Mouse (Mus musculus): ENCODE data around the gene Zpr1. TPM values are rescaled to one million over a fixed set of nuclear protein-coding genes. Genes with fewer than 3 reads are reported as not detected.
A peak's percentile ranks its signal among the peaks of the same experiment; 100 is the strongest.

Zpr1 gene
- 77.7 and 80.6 TPM in 2 replicates for polyA plus RNA-seq (2015; fragmentation: Nextera tagmentation; extraction: Ambion mirVana)

DNA sequence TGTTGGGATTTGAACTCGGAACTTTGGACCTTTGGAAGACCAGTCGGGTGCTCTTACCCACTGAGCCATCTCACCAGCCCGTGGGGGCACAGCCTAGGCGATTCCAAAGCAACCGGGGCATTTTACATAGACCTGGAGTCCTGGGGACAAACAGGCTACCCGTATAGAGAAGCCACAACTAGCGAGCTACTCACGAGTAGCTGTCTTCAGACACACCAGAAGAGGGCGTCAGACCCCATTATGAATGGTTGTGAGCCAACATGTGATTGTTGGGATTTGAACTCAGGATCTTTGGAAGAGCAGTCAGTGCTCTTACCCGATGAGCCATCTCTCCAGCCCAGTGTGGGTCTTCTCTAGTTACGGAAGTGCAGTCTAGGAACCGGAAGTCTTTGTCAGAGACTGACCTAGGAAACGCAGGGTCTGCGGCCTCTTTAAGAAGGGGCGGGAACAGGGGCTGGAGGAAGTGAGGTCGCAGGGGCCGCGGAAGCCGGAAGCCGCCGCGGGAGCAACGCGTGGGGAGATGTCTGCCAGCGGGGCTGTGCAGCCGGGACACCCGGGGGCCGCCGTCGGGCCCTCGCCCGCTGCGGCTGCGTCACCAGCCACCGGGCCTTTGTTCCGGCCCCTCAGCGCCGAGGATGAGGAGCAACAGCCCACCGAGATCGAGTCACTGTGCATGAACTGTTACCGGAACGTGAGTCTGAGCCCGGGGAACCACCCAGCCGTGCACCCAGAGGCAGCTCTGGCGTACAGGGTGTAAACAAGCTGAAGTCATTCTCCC is at the start of gene Zpr1:
Gene Zpr1 (plus strand): TSS at position 388 of the 778 bp plus-strand sequence.
- Histone ChIP-seq H3K9ac (replicated peaks; ENCODE audit: low read depth, low read length) (peak within 1 kb of the TSS; percentile 71), H3K27me3 (replicated peaks; ENCODE audit: control insufficient read depth, insufficient read depth, low read length) (peaks cover 10% of the 10 kb centered on the region; the same call in 1 of the 2 replicates), H3K36me3 (ENCODE audit: control insufficient read depth, insufficient read depth) (peaks cover 23% of the 10 kb centered on the region), H3K27ac (ENCODE audit: low read length) (peak within 1 kb of the TSS; percentile 37), H3K4me3 (replicated peaks; ENCODE audit: low read length) (peak within 1 kb of the TSS; percentile 70), H3K9me3 (ENCODE audit: control insufficient read depth, low read length) (no peaks in the 10 kb centered on the region), H3K4me2 (ENCODE audit: low read length) (peak within 1 kb of the TSS; percentile 86), H3K4me1 (replicated peaks; ENCODE audit: control insufficient read depth, insufficient read depth, low read length) (peaks cover 16% of the 10 kb centered on the region)
- 5% methylated on average over 42 of the region's 45 CpGs for WGBS
- ATAC-seq = peak; percentile 97

DNA sequence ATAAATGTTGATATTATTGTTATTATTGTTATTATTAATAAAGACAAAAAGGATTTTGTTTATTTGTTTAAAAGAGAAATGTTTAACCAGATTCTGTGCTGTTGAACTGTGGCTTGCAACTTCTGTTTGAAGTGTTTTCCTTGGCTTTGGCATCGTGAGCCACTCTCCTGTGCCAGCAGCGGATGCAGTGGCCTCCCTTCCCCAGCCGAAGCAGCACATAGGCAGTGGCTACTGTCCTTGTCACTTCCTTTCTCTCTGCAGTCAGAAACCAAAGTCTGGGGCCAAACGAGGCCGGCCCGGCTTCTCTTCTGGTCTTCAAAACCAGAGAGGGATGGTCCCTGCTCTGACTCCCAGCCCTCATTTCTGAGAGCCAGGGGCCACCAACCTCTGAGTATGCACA is 49.8 kb upstream of the Zpr1 start:
- Histone ChIP-seq H3K36me3 (ENCODE audit: control insufficient read depth, insufficient read depth) (peaks cover 14% of the 10 kb centered on the region), H3K4me2 (ENCODE audit: low read length) (no peak overlapping the region), H3K27me3 (replicated peaks; ENCODE audit: control insufficient read depth, insufficient read depth, low read length) (no peaks in the 10 kb centered on the region), H3K9me3 (ENCODE audit: control insufficient read depth, low read length) (no peaks in the 10 kb centered on the region), H3K4me3 (replicated peaks; ENCODE audit: low read length) (no peak overlapping the region), H3K4me1 (replicated peaks; ENCODE audit: control insufficient read depth, insufficient read depth, low read length) (no peaks in the 10 kb centered on the region), H3K27ac (ENCODE audit: low read length) (no peak overlapping the region), H3K9ac (replicated peaks; ENCODE audit: low read depth, low read length) (no peak overlapping the region)
- 84% methylated on average over 6 of the region's 6 CpGs for WGBS
- no peak for ATAC-seq

DNA sequence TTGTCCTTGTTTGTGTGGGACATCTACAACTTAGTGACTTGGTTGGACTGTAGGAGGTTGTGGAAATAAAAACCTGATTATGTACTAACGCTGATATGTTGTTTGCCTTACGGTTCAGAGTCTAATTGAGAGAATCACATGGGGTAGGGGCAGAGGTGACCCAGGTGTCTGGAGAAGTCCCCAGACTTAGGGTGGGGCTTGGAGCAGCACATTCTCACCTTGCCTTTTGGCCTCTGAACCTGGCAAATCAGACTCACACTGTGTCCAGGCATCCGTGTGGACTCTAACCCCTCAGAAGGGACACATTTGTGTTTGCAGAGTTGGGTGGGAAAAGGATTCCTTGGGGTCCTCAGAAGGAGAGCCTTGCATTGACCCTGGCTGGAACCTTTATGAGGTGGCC is 48.8 kb upstream of the Zpr1 start:
- Histone ChIP-seq H3K4me3 (replicated peaks; ENCODE audit: low read length) (no peak overlapping the region), H3K4me1 (replicated peaks; ENCODE audit: control insufficient read depth, insufficient read depth, low read length) (no peaks in the 10 kb centered on the region), H3K36me3 (ENCODE audit: control insufficient read depth, insufficient read depth) (peaks cover 14% of the 10 kb centered on the region), H3K4me2 (ENCODE audit: low read length) (no peak overlapping the region), H3K9ac (replicated peaks; ENCODE audit: low read depth, low read length) (no peak overlapping the region), H3K27ac (ENCODE audit: low read length) (no peak overlapping the region), H3K27me3 (replicated peaks; ENCODE audit: control insufficient read depth, insufficient read depth, low read length) (0 out of 2 replicates have a peak, but pooled peaks cover 2% of the 10 kb centered on the region), H3K9me3 (ENCODE audit: control insufficient read depth, low read length) (no peaks in the 10 kb centered on the region)
- WGBS = 91% methylated on average over 3 of the region's 3 CpGs
- ATAC-seq = no peak

DNA sequence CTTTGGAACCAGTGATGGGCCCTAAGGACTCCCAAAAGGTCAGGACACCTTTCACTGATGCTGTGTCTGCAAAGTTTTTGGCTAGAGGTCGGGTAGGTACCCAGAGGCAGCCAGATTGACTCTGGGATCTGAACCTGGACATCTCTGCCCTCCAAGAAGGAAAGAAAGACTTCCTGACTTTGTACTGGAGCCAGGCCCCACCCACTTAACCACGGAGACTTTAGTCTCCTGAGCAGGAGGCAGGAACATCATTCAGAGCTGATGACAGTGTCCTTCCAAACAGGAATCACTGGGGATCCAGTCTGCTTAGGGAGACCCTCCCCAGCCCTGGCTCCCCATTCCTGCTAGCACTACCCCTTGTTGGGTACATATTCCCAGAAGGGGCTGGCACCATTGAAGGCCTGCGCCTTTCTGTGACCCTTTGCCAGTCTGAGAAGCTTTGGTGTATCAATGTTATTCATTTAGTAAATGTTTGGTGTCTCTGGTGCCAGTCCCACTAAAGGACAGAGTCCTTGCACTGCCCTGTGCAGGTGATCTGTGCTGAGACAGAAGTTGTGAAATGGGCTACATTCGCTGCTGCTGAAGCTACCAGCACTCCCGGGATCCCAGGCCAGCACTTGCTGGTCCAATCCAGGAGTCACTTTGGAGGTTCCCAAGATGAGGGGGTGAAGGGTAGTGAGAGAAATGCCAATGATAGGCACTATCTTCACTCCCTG is 47.8 kb upstream of the Zpr1 start:
- H3K9ac ChIP-seq (replicated peaks; ENCODE audit: low read depth, low read length) = no peak overlapping the region
- peaks cover 14% of the 10 kb centered on the region for H3K36me3 ChIP-seq (ENCODE audit: control insufficient read depth, insufficient read depth)
- H3K27ac ChIP-seq (ENCODE audit: low read length) = no peak overlapping the region
- no peaks in the 10 kb centered on the region for H3K9me3 ChIP-seq (ENCODE audit: control insufficient read depth, low read length)
- 64% methylated on average over 5 of the region's 5 CpGs for WGBS
- H3K27me3 ChIP-seq (replicated peaks; ENCODE audit: control insufficient read depth, insufficient read depth, low read length) = 0 out of 2 replicates have a peak, but pooled peaks cover 2% of the 10 kb centered on the region
- H3K4me3 ChIP-seq (replicated peaks; ENCODE audit: low read length) = no peak overlapping the region
- peaks cover under 1% of the 10 kb centered on the region; the same call in 1 of the 2 replicates for H3K4me1 ChIP-seq (replicated peaks; ENCODE audit: control insufficient read depth, insufficient read depth, low read length)
- no peak overlapping the region for H3K4me2 ChIP-seq (ENCODE audit: low read length)
- ATAC-seq = no peak

DNA sequence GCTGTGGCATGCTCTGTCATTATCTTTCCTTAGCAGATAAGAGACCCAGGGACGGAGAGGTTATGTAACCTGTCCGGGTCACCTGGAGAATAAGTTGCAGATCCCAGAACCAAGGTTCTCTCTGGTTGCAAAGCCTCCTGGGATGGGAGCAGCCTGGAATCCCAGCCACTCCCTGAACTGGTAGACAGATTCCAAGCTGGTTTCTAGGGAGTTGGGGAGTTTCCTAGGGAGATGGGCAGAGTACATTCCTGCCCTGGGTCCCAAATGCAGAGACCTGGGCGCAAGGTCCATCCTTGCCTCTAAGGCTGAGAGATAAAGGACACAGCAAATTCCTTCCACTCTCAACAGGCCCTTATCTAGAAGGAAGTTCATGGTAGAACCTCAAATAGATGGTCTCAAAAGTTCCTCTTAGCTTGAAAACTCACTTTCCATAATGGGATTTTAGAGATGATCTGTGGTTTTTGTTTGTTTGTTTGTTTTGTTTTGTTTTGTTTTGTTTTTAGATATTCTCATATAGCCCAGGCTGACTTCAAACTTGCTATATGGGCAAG is 45.7 kb upstream of the Zpr1 start:
- H3K27me3 ChIP-seq (replicated peaks; ENCODE audit: control insufficient read depth, insufficient read depth, low read length) = 0 out of 2 replicates have a peak, but pooled peaks cover 2% of the 10 kb centered on the region
- no peak overlapping the region for H3K9ac ChIP-seq (replicated peaks; ENCODE audit: low read depth, low read length)
- no peak overlapping the region for H3K4me2 ChIP-seq (ENCODE audit: low read length)
- ATAC-seq = no peak
- H3K4me3 ChIP-seq (replicated peaks; ENCODE audit: low read length) = no peak overlapping the region
- H3K9me3 ChIP-seq (ENCODE audit: control insufficient read depth, low read length) = no peaks in the 10 kb centered on the region
- WGBS = 90% methylated on average over 3 of the region's 3 CpGs
- no peak overlapping the region for H3K27ac ChIP-seq (ENCODE audit: low read length)
- peaks cover 6% of the 10 kb centered on the region; the same call in 1 of the 2 replicates for H3K4me1 ChIP-seq (replicated peaks; ENCODE audit: control insufficient read depth, insufficient read depth, low read length)
- H3K36me3 ChIP-seq (ENCODE audit: control insufficient read depth, insufficient read depth) = 0 out of 2 replicates have a peak, but pooled peaks cover 3% of the 10 kb centered on the region

DNA sequence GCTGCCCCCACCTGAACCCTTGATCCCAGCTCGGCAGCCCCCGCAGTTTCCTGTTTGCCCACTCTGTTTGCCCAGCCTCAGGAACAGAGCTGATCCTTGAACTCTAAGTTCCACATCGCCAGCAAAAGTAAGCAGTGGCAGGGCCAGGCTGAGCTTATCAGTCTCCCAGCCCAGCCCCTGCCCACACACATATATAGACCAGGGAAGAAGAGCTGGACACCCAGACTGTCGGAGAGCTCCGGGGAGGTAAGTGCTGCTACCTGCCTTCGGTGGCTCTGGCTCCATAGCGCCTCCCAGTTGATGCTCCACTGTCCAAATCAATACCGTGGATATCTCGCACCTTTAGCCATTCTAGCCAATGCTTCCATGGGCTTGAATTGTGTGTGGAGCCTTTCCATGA is 44.4 kb upstream of the Zpr1 start, which contains the start of gene Apoa1:
Gene Apoa1 (plus strand): TSS at position 90 of the 400 bp plus-strand sequence.
- 72% methylated on average over 9 of the region's 9 CpGs for WGBS
- Histone ChIP-seq H3K27me3 (replicated peaks; ENCODE audit: control insufficient read depth, insufficient read depth, low read length) (0 out of 2 replicates have a peak, but pooled peaks cover 2% of the 10 kb centered on the region), H3K4me3 (replicated peaks; ENCODE audit: low read length) (no peak within 1 kb of the TSS), H3K27ac (ENCODE audit: low read length) (no peak within 1 kb of the TSS), H3K9ac (replicated peaks; ENCODE audit: low read depth, low read length) (no peak within 1 kb of the TSS), H3K36me3 (ENCODE audit: control insufficient read depth, insufficient read depth) (no peaks in the 10 kb centered on the region), H3K9me3 (ENCODE audit: control insufficient read depth, low read length) (no peaks in the 10 kb centered on the region), H3K4me1 (replicated peaks; ENCODE audit: control insufficient read depth, insufficient read depth, low read length) (peaks cover 6% of the 10 kb centered on the region; the same call in 1 of the 2 replicates), H3K4me2 (ENCODE audit: low read length) (no peak within 1 kb of the TSS)
- ATAC-seq = no peak

DNA sequence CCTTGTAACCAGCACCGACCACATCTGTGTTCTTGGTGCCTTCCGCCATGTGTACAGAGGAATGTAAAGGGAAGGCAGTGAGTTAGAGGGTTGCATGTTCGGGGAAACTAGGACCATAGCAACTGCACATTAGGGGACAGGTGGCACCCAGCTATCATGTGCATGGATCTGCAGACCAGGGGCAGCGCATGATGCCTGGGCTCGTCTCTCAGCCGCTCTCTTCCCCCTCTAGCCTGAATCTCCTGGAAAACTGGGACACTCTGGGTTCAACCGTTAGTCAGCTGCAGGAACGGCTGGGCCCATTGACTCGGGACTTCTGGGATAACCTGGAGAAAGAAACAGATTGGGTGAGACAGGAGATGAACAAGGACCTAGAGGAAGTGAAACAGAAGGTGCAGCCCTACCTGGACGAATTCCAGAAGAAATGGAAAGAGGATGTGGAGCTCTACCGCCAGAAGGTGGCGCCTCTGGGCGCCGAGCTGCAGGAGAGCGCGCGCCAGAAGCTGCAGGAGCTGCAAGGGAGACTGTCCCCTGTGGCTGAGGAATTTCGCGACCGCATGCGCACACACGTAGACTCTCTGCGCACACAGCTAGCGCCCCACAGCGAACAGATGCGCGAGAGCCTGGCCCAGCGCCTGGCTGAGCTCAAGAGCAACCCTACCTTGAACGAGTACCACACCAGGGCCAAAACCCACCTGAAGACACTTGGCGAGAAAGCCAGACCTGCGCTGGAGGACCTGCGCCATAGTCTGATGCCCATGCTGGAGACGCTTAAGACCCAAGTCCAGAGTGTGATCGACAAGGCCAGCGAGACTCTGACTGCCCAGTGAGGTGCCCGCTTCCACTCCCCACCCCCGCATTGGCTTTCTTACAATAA is 43.1 kb upstream of the Zpr1 start:
- Histone ChIP-seq H3K36me3 (ENCODE audit: control insufficient read depth, insufficient read depth) (no peaks in the 10 kb centered on the region), H3K4me2 (ENCODE audit: low read length) (peak overlapping the region; percentile 73), H3K27ac (ENCODE audit: low read length) (no peak overlapping the region), H3K4me1 (replicated peaks; ENCODE audit: control insufficient read depth, insufficient read depth, low read length) (peaks cover 6% of the 10 kb centered on the region; the same call in 1 of the 2 replicates), H3K9ac (replicated peaks; ENCODE audit: low read depth, low read length) (peak overlapping the region; percentile 61), H3K27me3 (replicated peaks; ENCODE audit: control insufficient read depth, insufficient read depth, low read length) (0 out of 2 replicates have a peak, but pooled peaks cover 2% of the 10 kb centered on the region), H3K4me3 (replicated peaks; ENCODE audit: low read length) (peak overlapping the region; percentile 48), H3K9me3 (ENCODE audit: control insufficient read depth, low read length) (no peaks in the 10 kb centered on the region)
- peak; percentile 98 for ATAC-seq
- 14% methylated on average over 37 of the region's 37 CpGs for WGBS

DNA sequence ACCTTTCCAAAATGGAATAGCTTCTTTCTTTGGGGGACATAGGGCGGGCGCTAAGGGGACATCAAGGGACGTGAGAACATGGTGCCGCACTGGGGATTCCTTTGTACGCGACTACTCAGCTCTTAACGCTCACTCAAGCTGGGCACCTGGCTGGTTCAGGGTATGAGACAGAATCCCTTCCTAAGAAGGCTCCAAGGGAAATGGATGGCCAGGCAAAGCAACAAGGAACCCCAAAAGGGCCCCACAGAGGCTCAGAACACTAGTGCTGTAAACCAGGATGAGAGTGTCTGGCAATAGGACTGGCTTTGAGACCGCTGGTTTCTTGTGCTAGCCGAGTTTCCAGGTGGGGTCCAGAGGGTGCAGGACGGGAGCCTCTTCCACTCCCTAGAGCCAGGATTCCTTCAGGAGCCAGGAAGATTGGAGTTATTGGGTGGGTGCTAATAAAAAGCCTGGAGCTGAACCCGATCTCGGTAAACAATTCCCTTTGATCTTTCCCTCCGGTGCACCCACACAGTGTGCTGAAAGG is 42.4 kb upstream of the Zpr1 start:
- peak; percentile 37 for ATAC-seq
- H3K9ac ChIP-seq (replicated peaks; ENCODE audit: low read depth, low read length) = peak overlapping the region; percentile 61
- H3K9me3 ChIP-seq (ENCODE audit: control insufficient read depth, low read length) = no peaks in the 10 kb centered on the region
- peak overlapping the region; percentile 73 for H3K4me2 ChIP-seq (ENCODE audit: low read length)
- 17% methylated on average over 13 of the region's 13 CpGs for WGBS
- no peaks in the 10 kb centered on the region for H3K36me3 ChIP-seq (ENCODE audit: control insufficient read depth, insufficient read depth)
- H3K27ac ChIP-seq (ENCODE audit: low read length) = no peak overlapping the region
- 0 out of 2 replicates have a peak, but pooled peaks cover 2% of the 10 kb centered on the region for H3K27me3 ChIP-seq (replicated peaks; ENCODE audit: control insufficient read depth, insufficient read depth, low read length)
- H3K4me3 ChIP-seq (replicated peaks; ENCODE audit: low read length) = peak overlapping the region; percentile 48
- H3K4me1 ChIP-seq (replicated peaks; ENCODE audit: control insufficient read depth, insufficient read depth, low read length) = peaks cover 6% of the 10 kb centered on the region; the same call in 1 of the 2 replicates

All from forebrain, embryonic 16.5 days (tissue).